Mouse (Mus musculus) heart, postnatal 0 days (tissue): ENCODE data around the gene Il2rb.

ENCODE experiments used
- CTCF ChIP-seq: IDR thresholded peaks from 2 replicates; pipeline ENCODE4 v1.5.1; 2016; ENCODE audit warnings: antibody characterized with exemption, control low read depth, low read depth
- EP300 ChIP-seq: IDR thresholded peaks from 2 replicates; pipeline ENCODE4 v1.6.1; 2016; ENCODE audit warnings: antibody characterized with exemption, low read depth

DNA sequence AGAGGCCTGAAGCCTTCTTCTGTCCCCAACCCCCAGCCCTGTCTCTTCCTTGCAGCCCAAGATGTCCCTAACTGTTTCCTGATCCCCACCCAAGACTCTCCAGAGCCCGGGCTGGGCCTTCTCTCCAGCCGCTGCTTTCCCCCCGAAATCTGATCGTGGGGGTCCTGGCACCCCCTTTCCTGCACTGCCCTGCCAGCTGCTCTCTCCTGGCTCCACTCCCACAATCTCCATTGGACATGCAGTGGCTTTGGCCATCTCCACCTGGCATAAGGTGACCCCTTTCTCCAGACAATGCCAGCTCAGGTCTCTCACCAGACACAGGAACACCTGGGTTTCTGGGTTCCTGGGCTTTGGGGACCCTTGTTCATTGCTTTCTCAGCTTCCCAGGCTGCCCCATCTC, 17.0 kb downstream of the Il2rb start:
- TF ChIP-seq CTCF (no peak), EP300 (no peak)
